Mouse (Mus musculus) embryonic facial prominence, embryonic 11.5 days (tissue): Measurements from ENCODE around the gene Srsf12. TPM values are rescaled to one million over a fixed set of nuclear protein-coding genes. Genes with fewer than 3 reads are reported as not detected.

Experiments used
- ATAC-seq: fragments of 200-750 bp; cut with Nextera tagmentation; replicated peaks from 2 replicates; pipeline ENCODE4 v1.8.0; 2017; ENCODE audit warnings: low read depth; ENCODE audit not compliant: insufficient number of reproducible peaks, low FRiP score, low TSS enrichment
- DNase-seq: peaks from one replicate; pipeline ENCODE4 v3.0.0-alpha.2; 2015; ENCODE audit warnings: low spot score
- H3K27ac ChIP-seq: fragments of 300-500 bp; sonication (generic); replicated peaks from 2 replicates; pipeline ENCODE4 v1.5.1; 2014; ENCODE audit warnings: mild to moderate bottlenecking, low read depth, low read length, control low read depth
- H3K27me3 ChIP-seq: fragments of 300-500 bp; sonication (generic); 2 replicates; pipeline ENCODE4 v1.6.1; 2014; ENCODE audit warnings: mild to moderate bottlenecking, low read length, moderate library complexity, mixed read lengths; ENCODE audit not compliant: control insufficient read depth, insufficient read depth
- H3K36me3 ChIP-seq: fragments of 300-500 bp; sonication (generic); replicated peaks from 2 replicates; pipeline ENCODE4 v1.6.1; 2014; ENCODE audit warnings: low read depth, mild to moderate bottlenecking, low read length, moderate library complexity, mixed read lengths; ENCODE audit not compliant: control insufficient read depth, insufficient read depth
- H3K4me1 ChIP-seq: fragments of 300-500 bp; sonication (generic); 2 replicates; pipeline ENCODE4 v1.6.1; 2014; ENCODE audit warnings: low read length, mixed read lengths; ENCODE audit not compliant: control insufficient read depth, insufficient read depth
- H3K4me2 ChIP-seq: fragments of 300-500 bp; sonication (generic); 2 replicates; pipeline ENCODE4 v1.6.1; 2014; ENCODE audit warnings: low read depth, mild to moderate bottlenecking, control low read depth, low read length, moderate library complexity
- H3K4me3 ChIP-seq: fragments of 300-500 bp; sonication (generic); 2 replicates; pipeline ENCODE4 v1.5.1; 2014; ENCODE audit warnings: low read depth, low read length, control low read depth
- H3K9ac ChIP-seq: fragments of 300-500 bp; sonication (generic); replicated peaks from 2 replicates; pipeline ENCODE4 v1.6.1; 2014; ENCODE audit warnings: mild to moderate bottlenecking, control low read depth, low read length
- H3K9me3 ChIP-seq: fragments of 300-500 bp; sonication (generic); replicated peaks from 2 replicates; pipeline ENCODE4 v1.6.1; 2016; ENCODE audit warnings: mild to moderate bottlenecking, low read length, inconsistent platforms, mixed read lengths; ENCODE audit not compliant: control insufficient read depth
- WGBS: fragments of 180-500 bp; shearing (Covaris S2); extraction: QIAGEN DNeasy Blood & Tissue Kit; methylation state at CpG from one replicate; pipeline ENCODE4 v1.1.7; 2014; 5-methylcytosine and 5-hydroxymethylcytosine counted together
- polyA plus RNA-seq: library from polyadenylated mRNA; unstranded; fragments of >200 nt; fragmentation: Nextera tagmentation; extraction: Ambion mirVana; gene quantifications from 2 replicates; pipeline ENCODE4 v1.2.1, GENCODE M21; 2014

Gene Srsf12
- polyA plus RNA-seq, 1 experiment from 2014 or later, result 10.8 TPM

DNA sequence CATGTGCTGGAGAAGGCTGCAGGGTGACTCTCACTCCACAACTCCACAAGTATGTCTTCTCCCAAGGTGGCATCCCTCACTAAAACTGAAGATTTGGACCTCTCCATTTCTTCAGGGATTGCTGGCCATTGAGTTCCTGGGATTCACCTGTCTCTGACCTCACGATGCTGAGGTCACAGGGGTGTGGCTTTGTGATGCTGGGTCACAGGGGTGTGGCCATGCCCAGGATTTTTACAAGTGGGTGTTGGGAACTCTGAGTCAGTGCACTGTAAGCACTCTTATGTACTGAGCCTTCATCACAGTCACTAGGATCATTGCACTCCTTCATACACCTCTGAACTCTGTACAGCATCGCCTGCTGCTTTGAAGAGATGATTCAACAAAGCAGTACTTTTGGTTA is 1.2 kb upstream of the Srsf12 start:
- Histone ChIP-seq H3K27me3 (no peaks in the 10 kb centered on the region), H3K9me3 (no peaks in the 10 kb centered on the region), H3K27ac (no peak overlapping the region), H3K9ac (no peak overlapping the region), H3K4me1 (no peaks in the 10 kb centered on the region), H3K4me2 (no peak overlapping the region), H3K4me3 (no peak overlapping the region), H3K36me3 (no peaks in the 10 kb centered on the region)
- 74% methylated on average over 2 of the region's 2 CpGs for WGBS
- ATAC-seq, result no peak
- no peak for DNase-seq

GRCm38 (mm10) chr4:33221847-33222246 is 13.1 kb downstream of the Srsf12 start:
- H3K9ac ChIP-seq, result no peak overlapping the region
- DNase-seq, result no peak
- H3K27me3 ChIP-seq, result no peaks in the 10 kb centered on the region
- H3K4me3 ChIP-seq, result no peak overlapping the region
- no peaks in the 10 kb centered on the region for H3K36me3 ChIP-seq
- ATAC-seq, result no peak
- H3K4me1 ChIP-seq, result no peaks in the 10 kb centered on the region
- no peaks in the 10 kb centered on the region for H3K9me3 ChIP-seq
- H3K27ac ChIP-seq, result no peak overlapping the region
- 30% methylated on average over 1 of the region's 1 CpGs for WGBS
- no peak overlapping the region for H3K4me2 ChIP-seq

GRCm38 (mm10) chr4:33224003-33224675 is 15.3 kb downstream of the Srsf12 start:
- H3K4me3 ChIP-seq, result no peak overlapping the region
- H3K4me1 ChIP-seq, result no peaks in the 10 kb centered on the region
- H3K4me2 ChIP-seq, result no peak overlapping the region
- 59% methylated on average over 7 of the region's 7 CpGs for WGBS
- DNase-seq (peak; percentile 46), ATAC-seq (no peak; the same call in 1 of the 2 replicates)
- H3K9ac ChIP-seq, result no peak overlapping the region
- no peaks in the 10 kb centered on the region for H3K27me3 ChIP-seq
- H3K9me3 ChIP-seq, result no peaks in the 10 kb centered on the region
- no peak overlapping the region for H3K27ac ChIP-seq
- H3K36me3 ChIP-seq, result no peaks in the 10 kb centered on the region

- Histone ChIP-seq H3K36me3 (no peaks in the 10 kb centered on the region), H3K4me2 (no peak overlapping the region), H3K9ac (no peak overlapping the region), H3K27ac (no peak overlapping the region), H3K27me3 (no peaks in the 10 kb centered on the region), H3K4me1 (no peaks in the 10 kb centered on the region), H3K4me3 (no peak overlapping the region), H3K9me3 (no peaks in the 10 kb centered on the region)
- DNase-seq, result no peak
- ATAC-seq, result no peak
- WGBS, result 81% methylated on average over 7 of the region's 7 CpGs
Measured at GRCm38 (mm10) chr4:33227164-33227563, 18.4 kb downstream of the Srsf12 start.

- no peak overlapping the region for H3K4me2 ChIP-seq
- no peaks in the 10 kb centered on the region for H3K27me3 ChIP-seq
- no peaks in the 10 kb centered on the region for H3K4me1 ChIP-seq
- no peaks in the 10 kb centered on the region for H3K9me3 ChIP-seq
- H3K9ac ChIP-seq, result no peak overlapping the region
- H3K4me3 ChIP-seq, result no peak overlapping the region
- no peak overlapping the region for H3K27ac ChIP-seq
- no peak for ATAC-seq
- 66% methylated on average over 4 of the region's 4 CpGs for WGBS
- no peak for DNase-seq
- no peaks in the 10 kb centered on the region for H3K36me3 ChIP-seq
Measured at GRCm38 (mm10) chr4:33229639-33230038, 20.8 kb downstream of the Srsf12 start.

- H3K36me3 ChIP-seq, result no peaks in the 10 kb centered on the region
- 92% methylated on average over 18 of the region's 18 CpGs for WGBS
- no peak overlapping the region for H3K4me3 ChIP-seq
- no peak overlapping the region for H3K9ac ChIP-seq
- no peak overlapping the region for H3K27ac ChIP-seq
- no peaks in the 10 kb centered on the region for H3K27me3 ChIP-seq
- no peak for ATAC-seq
- H3K4me1 ChIP-seq, result no peaks in the 10 kb centered on the region
- no peak for DNase-seq
- no peaks in the 10 kb centered on the region for H3K9me3 ChIP-seq
- H3K4me2 ChIP-seq, result no peak overlapping the region
Measured at GRCm38 (mm10) chr4:33230881-33231280, 22.1 kb downstream of the Srsf12 start.

- DNase-seq, result no peak
- no peak overlapping the region for H3K4me2 ChIP-seq
- 70% methylated on average over 5 of the region's 5 CpGs for WGBS
- H3K27me3 ChIP-seq, result no peaks in the 10 kb centered on the region
- H3K27ac ChIP-seq, result no peak overlapping the region
- H3K4me3 ChIP-seq, result no peak overlapping the region
- no peaks in the 10 kb centered on the region for H3K4me1 ChIP-seq
- H3K36me3 ChIP-seq, result no peaks in the 10 kb centered on the region; the same call in 1 of the 2 replicates
- no peak overlapping the region for H3K9ac ChIP-seq
- H3K9me3 ChIP-seq, result no peaks in the 10 kb centered on the region
- ATAC-seq, result no peak
Measured at GRCm38 (mm10) chr4:33242536-33242935, 33.7 kb downstream of the Srsf12 start.

- Histone ChIP-seq H3K27ac (no peak overlapping the region), H3K9ac (no peak overlapping the region), H3K9me3 (no peaks in the 10 kb centered on the region), H3K4me2 (no peak overlapping the region), H3K27me3 (no peaks in the 10 kb centered on the region), H3K4me3 (no peak overlapping the region), H3K4me1 (no peaks in the 10 kb centered on the region), H3K36me3 (no peaks in the 10 kb centered on the region; the same call in 1 of the 2 replicates)
- WGBS, result 82% methylated on average over 12 of the region's 12 CpGs
- DNase-seq, result no peak
- ATAC-seq, result no peak
Measured at GRCm38 (mm10) chr4:33243016-33243758, 34.4 kb downstream of the Srsf12 start.
